Mouse (Mus musculus): ENCODE measurements around the gene Adgrg3.

DNA sequence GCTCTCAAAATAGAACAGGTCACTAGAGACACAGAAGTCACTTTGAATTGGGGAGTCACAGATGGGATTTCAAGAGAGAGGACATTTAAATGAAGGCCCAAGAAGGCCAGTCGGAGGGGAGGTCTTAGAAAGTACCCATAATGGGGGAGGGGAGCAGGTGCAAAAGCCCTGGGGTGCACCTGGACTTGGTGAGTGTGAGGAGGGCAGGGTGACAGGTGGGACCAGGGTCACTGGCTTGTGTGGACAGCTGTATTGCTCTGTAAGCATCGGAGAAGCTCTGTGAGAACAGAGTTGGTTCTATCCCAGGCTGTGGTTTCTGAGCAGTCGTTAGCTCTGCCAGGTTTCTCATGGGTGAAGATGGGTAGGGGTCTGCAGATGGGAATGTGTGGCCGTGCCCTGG is 25.5 kb upstream of the Adgrg3 start:
- no peak for TF ChIP-seq CTCF (IDR thresholded peaks at IDR 0.05; ENCODE audit: insufficient read depth, low read depth, low read length)
- no peak for TF ChIP-seq POLR2A (IDR thresholded peaks at IDR 0.05; ENCODE audit: insufficient read depth, low read depth, low read length)

All from olfactory bulb, adult 2 months (tissue).